Mouse (Mus musculus): ENCODE measurements around the gene Mbnl2. TPM values are rescaled to one million over a fixed set of nuclear protein-coding genes. Genes with fewer than 3 reads are reported as not detected.

The Mbnl2 gene
- polyA plus RNA-seq, 1 experiment: 64.4 TPM

- DNase-seq: no peak
- 97% methylated on average over 10 of the region's 10 CpGs for WGBS
- peaks cover 24% of the 10 kb centered on the region for H3K36me3 ChIP-seq (ENCODE audit: control insufficient read depth, insufficient read depth, low read length)
- H3K4me1 ChIP-seq (replicated peaks; ENCODE audit: control insufficient read depth, insufficient read depth, low read length): no peaks in the 10 kb centered on the region
- TF ChIP-seq CTCF (IDR thresholded peaks at IDR 0.05; ENCODE audit: borderline replicate concordance, control insufficient read depth, extremely low read depth, insufficient read depth, low read length, poor library complexity) (no peak), POLR2A (IDR thresholded peaks at IDR 0.05; ENCODE audit: control insufficient read depth, extremely low read depth, insufficient read depth, low read length, poor library complexity) (no peak)
- no peak overlapping the region for H3K4me3 ChIP-seq (ENCODE audit: control insufficient read depth, insufficient read depth, low read length)
- no peaks in the 10 kb centered on the region for H3K27me3 ChIP-seq (ENCODE audit: control insufficient read depth, insufficient read depth, low read length)
- no peak overlapping the region for H3K27ac ChIP-seq (ENCODE audit: control insufficient read depth, insufficient read depth, low read length)
Observed at GRCm38 (mm10) chr14:120391701-120392100, 116.2 kb downstream of the Mbnl2 start.

- Histone ChIP-seq H3K27ac (ENCODE audit: control insufficient read depth, insufficient read depth, low read length) (no peak overlapping the region), H3K4me1 (replicated peaks; ENCODE audit: control insufficient read depth, insufficient read depth, low read length) (no peaks in the 10 kb centered on the region), H3K36me3 (ENCODE audit: control insufficient read depth, insufficient read depth, low read length) (peaks cover 29% of the 10 kb centered on the region), H3K4me3 (ENCODE audit: control insufficient read depth, insufficient read depth, low read length) (no peak overlapping the region), H3K27me3 (ENCODE audit: control insufficient read depth, insufficient read depth, low read length) (no peaks in the 10 kb centered on the region)
- DNase-seq: no peak
- TF ChIP-seq POLR2A (IDR thresholded peaks at IDR 0.05; ENCODE audit: control insufficient read depth, extremely low read depth, insufficient read depth, low read length, poor library complexity): no peak
- TF ChIP-seq CTCF (IDR thresholded peaks at IDR 0.05; ENCODE audit: borderline replicate concordance, control insufficient read depth, extremely low read depth, insufficient read depth, low read length, poor library complexity): no peak
- 96% methylated on average over 9 of the region's 9 CpGs for WGBS
Observed at GRCm38 (mm10) chr14:120392441-120392840, 117.0 kb downstream of the Mbnl2 start.

- Histone ChIP-seq H3K4me1 (replicated peaks; ENCODE audit: control insufficient read depth, insufficient read depth, low read length) (no peaks in the 10 kb centered on the region), H3K27me3 (ENCODE audit: control insufficient read depth, insufficient read depth, low read length) (no peaks in the 10 kb centered on the region), H3K36me3 (ENCODE audit: control insufficient read depth, insufficient read depth, low read length) (peaks cover 29% of the 10 kb centered on the region), H3K4me3 (ENCODE audit: control insufficient read depth, insufficient read depth, low read length) (no peak overlapping the region), H3K27ac (ENCODE audit: control insufficient read depth, insufficient read depth, low read length) (no peak overlapping the region)
- no peak for DNase-seq
- no peak for TF ChIP-seq CTCF (IDR thresholded peaks at IDR 0.05; ENCODE audit: borderline replicate concordance, control insufficient read depth, extremely low read depth, insufficient read depth, low read length, poor library complexity)
- TF ChIP-seq POLR2A (IDR thresholded peaks at IDR 0.05; ENCODE audit: control insufficient read depth, extremely low read depth, insufficient read depth, low read length, poor library complexity): no peak
- 93% methylated on average over 8 of the region's 8 CpGs for WGBS
Observed at GRCm38 (mm10) chr14:120393441-120393840, 118.0 kb downstream of the Mbnl2 start.

GRCm38 (mm10) chr14:120394216-120394615, 118.7 kb downstream of the Mbnl2 start:
- no peak for TF ChIP-seq CTCF (IDR thresholded peaks at IDR 0.05; ENCODE audit: borderline replicate concordance, control insufficient read depth, extremely low read depth, insufficient read depth, low read length, poor library complexity)
- TF ChIP-seq POLR2A (IDR thresholded peaks at IDR 0.05; ENCODE audit: control insufficient read depth, extremely low read depth, insufficient read depth, low read length, poor library complexity): no peak
- Histone ChIP-seq H3K4me3 (ENCODE audit: control insufficient read depth, insufficient read depth, low read length) (no peak overlapping the region), H3K27ac (ENCODE audit: control insufficient read depth, insufficient read depth, low read length) (no peak overlapping the region), H3K27me3 (ENCODE audit: control insufficient read depth, insufficient read depth, low read length) (no peaks in the 10 kb centered on the region), H3K4me1 (replicated peaks; ENCODE audit: control insufficient read depth, insufficient read depth, low read length) (no peaks in the 10 kb centered on the region), H3K36me3 (ENCODE audit: control insufficient read depth, insufficient read depth, low read length) (peaks cover 25% of the 10 kb centered on the region)
- 97% methylated on average over 3 of the region's 3 CpGs for WGBS
- no peak for DNase-seq

- H3K36me3 ChIP-seq (ENCODE audit: control insufficient read depth, insufficient read depth, low read length): peaks cover 25% of the 10 kb centered on the region
- no peak overlapping the region for H3K27ac ChIP-seq (ENCODE audit: control insufficient read depth, insufficient read depth, low read length)
- DNase-seq: no peak
- 68% methylated on average over 3 of the region's 3 CpGs for WGBS
- H3K4me3 ChIP-seq (ENCODE audit: control insufficient read depth, insufficient read depth, low read length): no peak overlapping the region
- no peaks in the 10 kb centered on the region for H3K27me3 ChIP-seq (ENCODE audit: control insufficient read depth, insufficient read depth, low read length)
- H3K4me1 ChIP-seq (replicated peaks; ENCODE audit: control insufficient read depth, insufficient read depth, low read length): no peaks in the 10 kb centered on the region
- TF ChIP-seq CTCF (IDR thresholded peaks at IDR 0.05; ENCODE audit: borderline replicate concordance, control insufficient read depth, extremely low read depth, insufficient read depth, low read length, poor library complexity) (no peak), POLR2A (IDR thresholded peaks at IDR 0.05; ENCODE audit: control insufficient read depth, extremely low read depth, insufficient read depth, low read length, poor library complexity) (no peak)
Observed at GRCm38 (mm10) chr14:120394827-120395226, 119.4 kb downstream of the Mbnl2 start.

- no peak for DNase-seq
- H3K4me1 ChIP-seq (replicated peaks; ENCODE audit: control insufficient read depth, insufficient read depth, low read length): no peaks in the 10 kb centered on the region
Observed at GRCm38 (mm10) chr14:120395501-120395900, 120.0 kb downstream of the Mbnl2 start.

More at GRCm38 (mm10) chr14:120395501-120395900, 120.0 kb downstream of the Mbnl2 start:
- 97% methylated on average over 9 of the region's 9 CpGs for WGBS
- no peak overlapping the region for H3K27ac ChIP-seq (ENCODE audit: control insufficient read depth, insufficient read depth, low read length)
- peaks cover 27% of the 10 kb centered on the region for H3K36me3 ChIP-seq (ENCODE audit: control insufficient read depth, insufficient read depth, low read length)
- H3K27me3 ChIP-seq (ENCODE audit: control insufficient read depth, insufficient read depth, low read length): no peaks in the 10 kb centered on the region
- TF ChIP-seq CTCF (IDR thresholded peaks at IDR 0.05; ENCODE audit: borderline replicate concordance, control insufficient read depth, extremely low read depth, insufficient read depth, low read length, poor library complexity) (no peak), POLR2A (IDR thresholded peaks at IDR 0.05; ENCODE audit: control insufficient read depth, extremely low read depth, insufficient read depth, low read length, poor library complexity) (no peak)
- no peak overlapping the region for H3K4me3 ChIP-seq (ENCODE audit: control insufficient read depth, insufficient read depth, low read length)

All from thymus, adult 2 months (tissue).